Mouse (Mus musculus) kidney, postnatal 0 days (tissue): ENCODE results near the gene Rps18. TPM values are rescaled to one million over a fixed set of nuclear protein-coding genes. Genes with fewer than 3 reads are reported as not detected.
A peak's percentile ranks its signal among the peaks of the same experiment; 100 is the strongest.
"Not testable (repeated sequence)": the region's sequence is repeated elsewhere in the genome, so short reads cannot be mapped to it uniquely, and the experiment has no call there.

ENCODE experiments used
- ATAC-seq: fragments of 200-750 bp; cut with Nextera tagmentation; replicated peaks from 2 replicates; pipeline ENCODE4 v1.8.0; 2017; ENCODE audit warnings: low read depth, moderate number of reproducible peaks, moderate TSS enrichment, moderate library complexity; ENCODE audit not compliant: low FRiP score
- DNase-seq: peaks from one replicate; pipeline ENCODE4 v3.0.0-alpha.2; 2016; ENCODE audit warnings: low spot score
- H3K27ac ChIP-seq: fragments of 300-500 bp; sonication (generic); 2 replicates; pipeline ENCODE4 v1.5.1; 2014; ENCODE audit warnings: mild to moderate bottlenecking
- H3K27me3 ChIP-seq: fragments of 300-500 bp; sonication (generic); 2 replicates; pipeline ENCODE4 v1.6.1; 2014; ENCODE audit warnings: low read length, mixed read lengths; ENCODE audit not compliant: insufficient read depth
- H3K36me3 ChIP-seq: fragments of 300-500 bp; sonication (generic); 2 replicates; pipeline ENCODE4 v1.6.1; 2014; ENCODE audit warnings: low read length, mixed read lengths; ENCODE audit not compliant: insufficient read depth
- H3K4me1 ChIP-seq: fragments of 300-500 bp; sonication (generic); replicated peaks from 2 replicates; pipeline ENCODE4 v1.6.1; 2014; ENCODE audit warnings: antibody characterized with exemption, low read length, mixed read lengths; ENCODE audit not compliant: insufficient read depth
- H3K4me2 ChIP-seq: fragments of 300-500 bp; sonication (generic); 2 replicates; pipeline ENCODE4 v1.6.1; 2014; ENCODE audit warnings: mild to moderate bottlenecking, low read length, moderate library complexity, mixed read lengths
- H3K4me3 ChIP-seq: fragments of 300-500 bp; sonication (generic); replicated peaks from 2 replicates; pipeline ENCODE4 v1.5.1; 2014; ENCODE audit warnings: low read depth, low read length
- H3K9ac ChIP-seq: fragments of 300-500 bp; sonication (generic); 2 replicates; pipeline ENCODE4 v1.6.1; 2014; ENCODE audit warnings: low read depth, low read length
- H3K9me3 ChIP-seq: fragments of 300-500 bp; sonication (generic); replicated peaks from 2 replicates; pipeline ENCODE4 v1.6.1; 2016; ENCODE audit warnings: low read length, inconsistent platforms, mixed read lengths
- CTCF ChIP-seq: IDR thresholded peaks from 2 replicates; pipeline ENCODE4 v1.5.1; 2016; ENCODE audit warnings: antibody characterized with exemption, low read depth, mild to moderate bottlenecking, moderate library complexity
- WGBS: fragments of 180-500 bp; shearing (Covaris S2); extraction: QIAGEN DNeasy Blood & Tissue Kit; methylation state at CpG from one replicate; pipeline ENCODE4 v1.1.7; 2014; 5-methylcytosine and 5-hydroxymethylcytosine counted together
- polyA plus RNA-seq: library from polyadenylated mRNA; unstranded; fragments of >200 nt; fragmentation: Nextera tagmentation; extraction: Ambion mirVana; gene quantifications from 2 replicates; pipeline ENCODE4 v1.2.1, GENCODE M21; 2015

Gene Rps18
- polyA plus RNA-seq, 1 experiment from 2014 or later = 2,304 TPM

- no peaks in the 10 kb centered on the region for H3K4me1 ChIP-seq
- no peaks in the 10 kb centered on the region for H3K36me3 ChIP-seq
- 30% methylated on average over 3 of the region's 3 CpGs for WGBS
- DNase-seq (no peak), ATAC-seq (no peak)
- no peak for TF ChIP-seq CTCF
- no peak overlapping the region for H3K4me3 ChIP-seq
- H3K9ac ChIP-seq = no peak overlapping the region
- no peak overlapping the region for H3K27ac ChIP-seq
- H3K9me3 ChIP-seq = no peaks in the 10 kb centered on the region
- no peaks in the 10 kb centered on the region for H3K27me3 ChIP-seq
- H3K4me2 ChIP-seq = no peak overlapping the region
Observed at GRCm38 (mm10) chr17:33995651-33996050, 39.9 kb upstream of the Rps18 start.

GRCm38 (mm10) chr17:33994959-33995358 is 39.2 kb upstream of the Rps18 start:
- Histone ChIP-seq H3K4me3 (no peak overlapping the region), H3K4me1 (no peaks in the 10 kb centered on the region), H3K27me3 (no peaks in the 10 kb centered on the region), H3K9me3 (no peaks in the 10 kb centered on the region), H3K9ac (no peak overlapping the region), H3K27ac (no peak overlapping the region), H3K36me3 (no peaks in the 10 kb centered on the region), H3K4me2 (no peak overlapping the region)
- whole genome bisulfite sequencing = 93% methylated on average over 8 of the region's 8 CpGs
- no peak for DNase-seq
- TF ChIP-seq CTCF = no peak
- ATAC-seq = no peak

GRCm38 (mm10) chr17:33991788-33992664 is 36.2 kb upstream of the Rps18 start:
- Histone ChIP-seq H3K36me3 (no peaks in the 10 kb centered on the region), H3K4me3 (no peak overlapping the region), H3K27ac (no peak overlapping the region), H3K27me3 (no peaks in the 10 kb centered on the region), H3K9me3 (no peaks in the 10 kb centered on the region), H3K9ac (no peak overlapping the region), H3K4me1 (no peaks in the 10 kb centered on the region), H3K4me2 (no peak overlapping the region)
- ATAC-seq (no peak), DNase-seq (peak; percentile 82)
- TF ChIP-seq CTCF = peak; percentile 88
- 31% methylated on average over 10 of the region's 10 CpGs for WGBS

- TF ChIP-seq CTCF = peak; percentile 94
- ATAC-seq, H3K36me3 ChIP-seq, H3K27me3 ChIP-seq, H3K4me1 ChIP-seq, H3K9me3 ChIP-seq, H3K27ac ChIP-seq, H3K4me3 ChIP-seq, H3K9ac ChIP-seq: not testable (repeated sequence)
- 12% methylated on average over 8 of the region's 8 CpGs for whole genome bisulfite sequencing
- H3K4me2 ChIP-seq = peak overlapping the region; percentile 66; the same call in 1 of the 2 replicates
- peak; percentile 39 for DNase-seq
Observed at GRCm38 (mm10) chr17:33982136-33982535, 26.3 kb upstream of the Rps18 start.

- Histone ChIP-seq H3K4me2 (peak overlapping the region; percentile 66), H3K9ac (peak overlapping the region; percentile 57; the same call in 1 of the 2 replicates), H3K4me3 (peak overlapping the region; percentile 45), H3K27ac (peak overlapping the region; percentile 89)
- DNase-seq (peak; percentile 99), ATAC-seq (peak; percentile 84)
- H3K27me3 ChIP-seq, H3K36me3 ChIP-seq, H3K4me1 ChIP-seq, H3K9me3 ChIP-seq: not testable (repeated sequence)
- under 1% methylated on average over 27 of the region's 27 CpGs for WGBS
- peak; percentile 74 for TF ChIP-seq CTCF
Observed at GRCm38 (mm10) chr17:33981192-33981909, 25.6 kb upstream of the Rps18 start.
